Mouse (Mus musculus) macrophage (primary cell): ENCODE results near the gene Atxn1. TPM values are rescaled to one million over a fixed set of nuclear protein-coding genes. Genes with fewer than 3 reads are reported as not detected.

Experiments
- H3K27ac ChIP-seq: fragments of 350-480 bp; formaldehyde crosslinking; 2 replicates; pipeline ENCODE4 v1.9.0; 2021
- H3K36me3 ChIP-seq: fragments of 350-480 bp; formaldehyde crosslinking; 2 replicates; pipeline ENCODE4 v1.9.0; 2021; ENCODE audit errors: inconsistent target
- H3K4me3 ChIP-seq: fragments of 350-480 bp; formaldehyde crosslinking; 2 replicates; pipeline ENCODE4 v1.9.0; 2021; ENCODE audit errors: inconsistent target
- H3K79me2 ChIP-seq: fragments of 350-480 bp; formaldehyde crosslinking; 2 replicates; pipeline ENCODE4 v1.9.0; 2021; ENCODE audit errors: inconsistent target
- WGBS: methylation state at CpG from one replicate; pipeline ENCODE4 v1.1.7; 2026; ENCODE audit warnings: inconsistent platforms; ENCODE audit not compliant: missing documents; 5-methylcytosine and 5-hydroxymethylcytosine counted together
- polyA plus RNA-seq: library from polyadenylated mRNA; stranded (reverse); fragments of 250-400 nt; gene quantifications from 3 replicates; pipeline ENCODE4 v1.2.4, GENCODE M21; 2018; ENCODE audit warnings: inconsistent platforms

Atxn1 gene
- polyA plus RNA-seq, 1 experiment from 2014 or later = 10.8 TPM

- H3K4me3 ChIP-seq = no peak overlapping the region
- no peaks in the 10 kb centered on the region for H3K79me2 ChIP-seq
- WGBS = 39% methylated on average over 10 of the region's 10 CpGs
- H3K36me3 ChIP-seq = no peaks in the 10 kb centered on the region
- H3K27ac ChIP-seq = no peak overlapping the region
Measured at GRCm38 (mm10) chr13:45539205-45539568, 425.6 kb downstream of the Atxn1 start.

GRCm38 (mm10) chr13:45538532-45539204 lies 426.1 kb downstream of the Atxn1 start:
- WGBS = 60% methylated on average over 9 of the region's 10 CpGs
- H3K79me2 ChIP-seq = no peaks in the 10 kb centered on the region
- no peaks in the 10 kb centered on the region for H3K36me3 ChIP-seq
- H3K27ac ChIP-seq = no peak overlapping the region
- H3K4me3 ChIP-seq = no peak overlapping the region

- 88% methylated on average over 9 of the region's 9 CpGs for WGBS
- H3K27ac ChIP-seq = no peak overlapping the region
- no peaks in the 10 kb centered on the region for H3K79me2 ChIP-seq
- H3K4me3 ChIP-seq = no peak overlapping the region
- no peaks in the 10 kb centered on the region for H3K36me3 ChIP-seq
Measured at GRCm38 (mm10) chr13:45538091-45538490, 426.7 kb downstream of the Atxn1 start.

- no peak overlapping the region for H3K27ac ChIP-seq
- H3K36me3 ChIP-seq = no peaks in the 10 kb centered on the region
- WGBS = 84% methylated on average over 9 of the region's 9 CpGs
Measured at GRCm38 (mm10) chr13:45537110-45537509, 427.7 kb downstream of the Atxn1 start.

GRCm38 (mm10) chr13:45535731-45536453 lies 428.9 kb downstream of the Atxn1 start:
- H3K4me3 ChIP-seq = no peak overlapping the region
- no peaks in the 10 kb centered on the region for H3K36me3 ChIP-seq
- WGBS = 96% methylated on average over 9 of the region's 9 CpGs
- no peak overlapping the region for H3K27ac ChIP-seq
- no peaks in the 10 kb centered on the region for H3K79me2 ChIP-seq

More at GRCm38 (mm10) chr13:45537110-45537509, 427.7 kb downstream of the Atxn1 start:
- no peaks in the 10 kb centered on the region for H3K79me2 ChIP-seq
- H3K4me3 ChIP-seq = no peak overlapping the region

- Histone ChIP-seq H3K36me3 (no peaks in the 10 kb centered on the region), H3K4me3 (no peak overlapping the region), H3K27ac (no peak overlapping the region), H3K79me2 (no peaks in the 10 kb centered on the region)
- WGBS = 44% methylated on average over 6 of the region's 6 CpGs
Measured at GRCm38 (mm10) chr13:45530754-45531153, 434.1 kb downstream of the Atxn1 start.

- Histone ChIP-seq H3K36me3 (no peaks in the 10 kb centered on the region), H3K79me2 (no peaks in the 10 kb centered on the region), H3K27ac (no peak overlapping the region), H3K4me3 (no peak overlapping the region)
- 87% methylated on average over 4 of the region's 4 CpGs for WGBS
Measured at GRCm38 (mm10) chr13:45528787-45529186, 436.0 kb downstream of the Atxn1 start.

- Histone ChIP-seq H3K27ac (no peak overlapping the region), H3K4me3 (no peak overlapping the region), H3K79me2 (no peaks in the 10 kb centered on the region), H3K36me3 (no peaks in the 10 kb centered on the region)
- WGBS = 65% methylated on average over 11 of the region's 11 CpGs
Measured at GRCm38 (mm10) chr13:45527232-45527964, 437.4 kb downstream of the Atxn1 start.

- Histone ChIP-seq H3K36me3 (no peaks in the 10 kb centered on the region), H3K79me2 (no peaks in the 10 kb centered on the region), H3K4me3 (no peak overlapping the region), H3K27ac (no peak overlapping the region)
- 95% methylated on average over 7 of the region's 7 CpGs for WGBS
Measured at GRCm38 (mm10) chr13:45526230-45526629, 438.6 kb downstream of the Atxn1 start.

GRCm38 (mm10) chr13:45524791-45525435 lies 439.9 kb downstream of the Atxn1 start:
- Histone ChIP-seq H3K79me2 (no peaks in the 10 kb centered on the region), H3K36me3 (no peaks in the 10 kb centered on the region), H3K4me3 (no peak overlapping the region), H3K27ac (no peak overlapping the region)
- WGBS = 97% methylated on average over 6 of the region's 6 CpGs

GRCm38 (mm10) chr13:45524305-45524704 lies 440.5 kb downstream of the Atxn1 start:
- H3K36me3 ChIP-seq = no peaks in the 10 kb centered on the region

GRCm38 (mm10) chr13:45516501-45517393 lies 448.1 kb downstream of the Atxn1 start:
- Histone ChIP-seq H3K4me3 (no peak overlapping the region), H3K27ac (no peak overlapping the region), H3K79me2 (no peaks in the 10 kb centered on the region), H3K36me3 (no peaks in the 10 kb centered on the region)
- WGBS = 61% methylated on average over 24 of the region's 24 CpGs

More at GRCm38 (mm10) chr13:45524305-45524704, 440.5 kb downstream of the Atxn1 start:
- H3K79me2 ChIP-seq = no peaks in the 10 kb centered on the region
- H3K4me3 ChIP-seq = no peak overlapping the region
- no peak overlapping the region for H3K27ac ChIP-seq
- WGBS = 94% methylated on average over 3 of the region's 3 CpGs

- Histone ChIP-seq H3K36me3 (no peaks in the 10 kb centered on the region), H3K27ac (no peak overlapping the region)
Measured at GRCm38 (mm10) chr13:45514832-45515422, 449.9 kb downstream of the Atxn1 start.

More at GRCm38 (mm10) chr13:45514832-45515422, 449.9 kb downstream of the Atxn1 start:
- H3K4me3 ChIP-seq = no peak overlapping the region
- no peaks in the 10 kb centered on the region for H3K79me2 ChIP-seq
- WGBS = 72% methylated on average over 8 of the region's 8 CpGs
